Mouse (Mus musculus): ENCODE measurements around the gene Dguok. TPM values are rescaled to one million over a fixed set of nuclear protein-coding genes. Genes with fewer than 3 reads are reported as not detected.

The Dguok gene
- polyA plus RNA-seq, 1 experiment: 53.9 TPM

DNA sequence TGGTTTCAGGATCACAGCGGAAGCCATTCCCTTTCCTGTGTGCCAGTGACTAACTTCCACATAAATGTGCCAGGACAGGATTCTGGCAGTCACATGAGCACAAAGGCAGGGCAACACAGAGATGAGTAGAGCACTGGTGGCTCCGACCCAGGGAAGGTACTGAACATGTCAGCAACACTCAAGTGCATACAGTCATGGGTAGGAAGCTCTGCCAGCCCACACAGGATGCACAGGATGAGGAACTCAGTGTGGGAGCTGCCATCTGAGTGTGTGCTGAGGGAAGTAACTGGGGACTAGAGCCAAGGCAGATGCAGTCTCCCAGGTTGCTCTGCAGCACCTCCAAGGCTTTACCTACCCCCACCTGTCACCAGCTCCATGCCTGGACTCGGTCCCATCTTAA lies 4.1 kb downstream of the Dguok start:
- no peak overlapping the region for H3K27ac ChIP-seq (ENCODE audit: insufficient read depth, low read length)
- H3K4me1 ChIP-seq (ENCODE audit: control insufficient read depth, insufficient read depth, low read length): peaks cover 18% of the 10 kb centered on the region
- TF ChIP-seq CTCF (IDR thresholded peaks at IDR 0.05; ENCODE audit: extremely low read depth, insufficient read depth, low read length): no peak
- no peak for TF ChIP-seq POLR2A (IDR thresholded peaks at IDR 0.05; ENCODE audit: extremely low read depth, insufficient read depth, low read length)
- H3K4me3 ChIP-seq (ENCODE audit: insufficient read depth, low read length): no peak overlapping the region

DNA sequence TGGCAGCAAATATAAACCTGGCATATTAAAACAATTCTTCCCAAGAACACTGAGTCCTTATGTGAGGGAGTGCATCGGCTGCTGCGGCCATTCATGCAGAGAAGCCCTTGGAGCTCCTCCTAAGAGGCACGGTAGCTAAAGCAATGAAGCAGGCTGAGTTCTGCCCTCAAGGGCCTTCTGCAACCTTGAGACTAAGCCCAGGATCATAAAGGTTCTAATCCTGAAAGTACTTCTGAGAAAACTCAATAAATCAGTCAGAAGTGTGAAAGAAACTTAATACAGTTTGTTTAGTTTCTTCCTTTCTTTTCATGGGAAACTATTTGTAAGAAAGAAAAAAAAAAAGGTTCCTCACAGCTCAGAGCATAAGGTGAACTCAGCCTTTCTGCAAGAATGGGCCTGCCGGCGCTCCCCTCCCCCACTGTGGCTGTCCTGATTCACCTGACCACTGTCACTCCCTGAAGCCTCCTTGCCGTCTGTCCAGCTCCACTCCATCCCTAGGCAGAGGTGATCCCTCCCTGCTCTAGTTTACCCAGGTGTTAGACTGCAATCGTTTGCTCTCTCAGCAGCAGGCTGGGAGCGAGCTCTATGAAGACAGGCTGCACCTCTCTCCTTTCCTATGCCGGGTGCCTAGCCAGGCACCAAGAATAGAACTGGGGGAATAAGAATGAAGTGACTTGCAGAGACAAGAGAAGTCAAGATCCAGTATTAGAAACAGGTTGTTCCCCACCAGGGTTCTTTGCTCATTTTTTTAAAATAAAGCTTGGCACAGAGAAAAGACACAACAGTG lies 5.1 kb downstream of the Dguok start:
- no peak overlapping the region for H3K27ac ChIP-seq (ENCODE audit: insufficient read depth, low read length)
- no peak for TF ChIP-seq CTCF (IDR thresholded peaks at IDR 0.05; ENCODE audit: extremely low read depth, insufficient read depth, low read length)
- TF ChIP-seq POLR2A (IDR thresholded peaks at IDR 0.05; ENCODE audit: extremely low read depth, insufficient read depth, low read length): no peak
- peaks cover 18% of the 10 kb centered on the region for H3K4me1 ChIP-seq (ENCODE audit: control insufficient read depth, insufficient read depth, low read length)
- no peak overlapping the region for H3K4me3 ChIP-seq (ENCODE audit: insufficient read depth, low read length)

DNA sequence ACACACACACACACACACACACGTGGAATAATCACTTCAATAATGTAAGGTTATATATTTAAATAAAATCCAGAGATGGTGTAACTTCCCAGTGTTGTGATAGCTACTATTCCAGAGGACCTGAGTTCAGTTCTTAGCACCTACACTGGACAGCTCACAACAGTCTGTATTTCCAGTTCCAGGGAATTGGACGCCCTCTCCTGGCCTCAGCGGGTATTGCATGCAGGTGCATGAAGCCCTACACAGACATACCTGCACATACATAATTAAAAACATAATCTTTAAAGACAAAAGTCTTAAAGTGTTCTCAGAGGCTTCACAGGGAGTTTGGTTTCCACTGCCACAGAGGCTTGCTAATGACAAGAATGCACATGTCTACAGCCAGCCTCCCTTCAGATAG lies 6.3 kb downstream of the Dguok start:
- H3K4me3 ChIP-seq (ENCODE audit: insufficient read depth, low read length): no peak overlapping the region
- no peak overlapping the region for H3K27ac ChIP-seq (ENCODE audit: insufficient read depth, low read length)
- H3K4me1 ChIP-seq (ENCODE audit: control insufficient read depth, insufficient read depth, low read length): peaks cover 20% of the 10 kb centered on the region
- TF ChIP-seq POLR2A (IDR thresholded peaks at IDR 0.05; ENCODE audit: extremely low read depth, insufficient read depth, low read length) (no peak), CTCF (IDR thresholded peaks at IDR 0.05; ENCODE audit: extremely low read depth, insufficient read depth, low read length) (no peak)

DNA sequence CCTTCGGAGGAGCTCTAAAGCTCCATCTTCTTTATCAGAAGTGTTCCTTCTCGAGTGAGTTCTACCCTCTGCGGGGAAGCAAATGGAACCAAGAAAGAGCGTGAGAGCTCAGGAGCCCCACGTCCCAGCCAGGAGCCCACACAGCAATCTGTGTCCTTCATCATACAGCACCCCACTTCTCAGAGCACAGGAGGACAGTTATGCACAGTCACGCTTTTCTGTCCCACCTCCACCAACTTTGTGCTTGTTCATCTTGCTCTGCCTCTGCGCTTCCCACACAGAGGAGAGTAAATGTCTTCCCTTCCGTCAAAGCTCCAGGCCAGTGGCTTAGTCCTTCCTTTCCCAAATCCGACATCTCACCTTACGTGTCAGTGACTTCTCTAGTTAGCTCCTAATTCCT lies 7.7 kb downstream of the Dguok start:
- TF ChIP-seq POLR2A (IDR thresholded peaks at IDR 0.05; ENCODE audit: extremely low read depth, insufficient read depth, low read length): 0 out of 2 replicates have a peak, but pooled peaks have one; percentile 16
- no peak for TF ChIP-seq CTCF (IDR thresholded peaks at IDR 0.05; ENCODE audit: extremely low read depth, insufficient read depth, low read length)
- H3K4me3 ChIP-seq (ENCODE audit: insufficient read depth, low read length): no peak overlapping the region
- peak overlapping the region; percentile 62; the same call in 1 of the 2 replicates for H3K27ac ChIP-seq (ENCODE audit: insufficient read depth, low read length)
- peaks cover 19% of the 10 kb centered on the region for H3K4me1 ChIP-seq (ENCODE audit: control insufficient read depth, insufficient read depth, low read length)

DNA sequence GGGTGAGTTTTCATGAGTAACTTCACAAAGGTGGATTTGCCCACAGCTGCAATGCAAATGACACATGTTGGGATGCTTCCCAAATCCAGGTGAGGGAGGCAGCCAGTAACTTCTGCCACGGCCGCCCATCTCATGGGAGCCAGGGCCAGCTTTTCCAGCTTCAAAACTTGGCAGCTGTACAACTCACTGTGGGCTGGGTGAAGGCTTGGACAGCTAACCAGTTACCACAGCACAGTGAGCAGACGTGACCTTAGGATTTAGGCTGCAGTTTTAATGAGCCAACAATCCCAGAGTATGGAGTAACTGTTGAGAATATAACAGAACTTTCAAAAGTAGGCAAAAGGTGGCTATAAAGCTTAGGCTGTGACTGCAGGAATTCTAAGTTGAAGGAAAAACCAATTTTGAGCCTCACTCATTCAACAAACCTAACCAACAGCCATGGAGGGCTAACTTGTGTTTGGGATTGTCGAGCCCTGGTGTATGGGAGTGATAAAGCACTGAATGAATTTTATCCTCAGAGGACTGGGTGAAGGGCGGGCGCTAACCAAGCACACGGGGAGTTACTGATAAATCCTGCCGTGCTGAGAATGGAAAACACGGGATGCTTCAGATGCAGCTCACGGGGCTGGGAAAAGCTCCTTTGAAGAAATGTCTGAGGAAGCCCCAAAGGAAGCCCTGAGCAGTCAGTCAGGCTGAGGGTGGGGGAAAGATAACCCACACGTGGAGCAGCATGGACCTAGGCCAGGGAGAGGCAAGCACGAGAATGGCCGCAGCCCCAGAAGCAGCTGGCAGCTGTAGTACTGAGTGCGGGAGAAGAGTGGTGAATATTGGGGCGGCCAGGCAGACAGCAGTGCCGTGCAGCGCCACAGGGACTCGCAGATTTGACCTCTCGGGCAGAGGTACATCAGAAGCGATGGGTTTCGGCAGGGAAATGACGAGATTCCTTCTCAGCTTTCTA lies 9.7 kb downstream of the Dguok start:
- no peak overlapping the region for H3K4me3 ChIP-seq (ENCODE audit: insufficient read depth, low read length)
- H3K4me1 ChIP-seq (ENCODE audit: control insufficient read depth, insufficient read depth, low read length): peaks cover 15% of the 10 kb centered on the region
- no peak for TF ChIP-seq POLR2A (IDR thresholded peaks at IDR 0.05; ENCODE audit: extremely low read depth, insufficient read depth, low read length)
- no peak for TF ChIP-seq CTCF (IDR thresholded peaks at IDR 0.05; ENCODE audit: extremely low read depth, insufficient read depth, low read length)
- no peak overlapping the region for H3K27ac ChIP-seq (ENCODE audit: insufficient read depth, low read length)

DNA sequence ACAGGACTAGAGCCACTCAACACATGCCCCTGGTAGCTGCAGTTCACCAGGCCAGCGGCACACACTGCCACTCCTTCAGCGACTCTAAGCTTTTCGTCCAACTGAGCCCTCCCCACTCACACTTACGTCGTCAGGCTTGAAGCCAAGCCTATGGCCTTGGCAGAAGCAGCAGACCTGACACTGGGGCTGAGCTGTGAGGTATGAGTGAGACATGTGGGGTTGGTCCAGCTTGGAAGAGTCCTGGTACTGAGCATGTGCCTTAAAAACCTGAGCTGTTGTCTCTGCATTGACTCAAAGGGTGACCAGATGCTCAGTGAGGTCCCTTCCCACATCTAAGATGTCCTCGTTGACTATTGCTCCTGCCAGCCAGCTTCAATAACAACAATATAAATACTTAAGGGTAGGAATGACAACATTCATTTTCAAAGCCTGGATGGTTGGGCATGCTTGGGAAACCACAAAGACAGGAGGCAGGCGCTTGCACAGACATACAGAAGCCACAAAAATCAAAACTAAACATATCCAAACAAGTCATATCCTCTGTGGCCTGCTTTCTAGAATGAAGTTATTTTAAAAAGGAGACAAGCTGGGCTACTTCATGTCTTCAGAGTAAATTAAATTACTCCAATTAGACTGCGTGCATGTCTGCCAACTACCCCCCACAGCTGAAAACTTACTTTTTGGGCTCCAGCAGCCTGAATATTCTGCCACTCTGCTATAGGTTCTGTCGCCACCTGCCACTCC lies 10.6 kb downstream of the Dguok start:
- H3K4me3 ChIP-seq (ENCODE audit: insufficient read depth, low read length): no peak overlapping the region
- no peak overlapping the region for H3K27ac ChIP-seq (ENCODE audit: insufficient read depth, low read length)
- no peak for TF ChIP-seq POLR2A (IDR thresholded peaks at IDR 0.05; ENCODE audit: extremely low read depth, insufficient read depth, low read length)
- TF ChIP-seq CTCF (IDR thresholded peaks at IDR 0.05; ENCODE audit: extremely low read depth, insufficient read depth, low read length): no peak
- H3K4me1 ChIP-seq (ENCODE audit: control insufficient read depth, insufficient read depth, low read length): peaks cover 14% of the 10 kb centered on the region

DNA sequence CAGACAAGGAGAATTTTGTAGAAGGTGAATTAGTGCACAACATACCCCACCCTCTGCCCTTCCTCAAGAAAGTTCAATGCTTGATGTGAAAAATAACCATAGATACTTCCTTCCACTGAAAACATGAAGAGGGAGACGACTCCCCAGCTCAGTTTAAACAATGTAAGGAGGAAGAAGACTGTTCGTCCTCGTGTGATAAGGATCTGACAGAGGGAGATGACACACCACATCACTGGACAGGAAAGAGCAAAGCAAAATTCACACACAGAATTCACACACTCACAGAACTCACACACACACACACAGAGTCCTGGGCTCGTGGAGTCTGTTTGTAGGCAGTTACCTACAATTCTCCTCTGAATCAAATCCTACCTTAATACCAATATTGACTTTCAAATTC lies 16.1 kb downstream of the Dguok start:
- H3K4me3 ChIP-seq (ENCODE audit: insufficient read depth, low read length): no peak overlapping the region
- no peaks in the 10 kb centered on the region for H3K4me1 ChIP-seq (ENCODE audit: control insufficient read depth, insufficient read depth, low read length)
- H3K27ac ChIP-seq (ENCODE audit: insufficient read depth, low read length): no peak overlapping the region
- no peak for TF ChIP-seq CTCF (IDR thresholded peaks at IDR 0.05; ENCODE audit: extremely low read depth, insufficient read depth, low read length)
- no peak for TF ChIP-seq POLR2A (IDR thresholded peaks at IDR 0.05; ENCODE audit: extremely low read depth, insufficient read depth, low read length)

DNA sequence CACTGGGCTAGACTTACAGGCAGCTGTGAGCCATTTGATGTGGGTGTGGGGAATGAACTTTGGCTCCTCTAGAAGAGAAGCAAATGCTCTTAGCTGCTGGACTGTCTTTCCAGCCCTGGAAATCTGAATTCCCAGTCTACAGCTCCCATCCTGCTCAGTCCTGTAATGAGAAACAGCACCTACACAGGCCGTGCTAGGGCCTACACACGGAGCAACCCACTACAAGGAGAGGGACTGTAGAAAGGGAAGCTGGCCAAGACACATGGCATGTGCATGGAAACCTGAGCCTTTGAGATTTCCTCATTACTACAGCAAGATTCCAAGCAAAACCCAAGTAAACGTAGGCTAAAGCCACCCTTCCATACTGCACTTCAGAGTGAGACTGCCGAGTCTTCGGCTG lies 18.6 kb downstream of the Dguok start:
- Histone ChIP-seq H3K4me3 (ENCODE audit: insufficient read depth, low read length) (no peak overlapping the region), H3K27ac (ENCODE audit: insufficient read depth, low read length) (no peak overlapping the region), H3K4me1 (ENCODE audit: control insufficient read depth, insufficient read depth, low read length) (no peaks in the 10 kb centered on the region)
- no peak for TF ChIP-seq CTCF (IDR thresholded peaks at IDR 0.05; ENCODE audit: extremely low read depth, insufficient read depth, low read length)

DNA sequence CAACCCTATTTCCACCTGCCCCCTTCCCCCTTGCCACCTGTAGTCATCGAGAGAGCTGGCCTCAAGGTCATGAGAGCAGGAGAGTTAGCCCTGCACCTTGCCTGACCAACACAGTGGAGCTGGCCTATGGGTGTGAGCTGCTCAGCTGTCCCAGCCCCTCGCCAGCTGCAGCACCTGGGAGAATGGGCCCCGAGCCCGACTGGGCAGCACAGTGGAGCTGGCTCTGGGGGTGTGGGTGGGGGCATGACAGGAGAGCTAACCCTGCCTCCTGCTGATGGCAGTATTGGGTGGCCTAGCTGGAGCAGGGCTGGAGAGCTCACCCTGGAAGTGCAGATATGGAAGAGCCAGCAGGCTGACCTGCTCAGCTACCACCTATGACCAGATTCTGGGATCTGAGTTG lies 19.5 kb downstream of the Dguok start:
- Histone ChIP-seq H3K4me1 (ENCODE audit: control insufficient read depth, insufficient read depth, low read length) (no peaks in the 10 kb centered on the region), H3K27ac (ENCODE audit: insufficient read depth, low read length) (no peak overlapping the region), H3K4me3 (ENCODE audit: insufficient read depth, low read length) (no peak overlapping the region)
- TF ChIP-seq CTCF (IDR thresholded peaks at IDR 0.05; ENCODE audit: extremely low read depth, insufficient read depth, low read length) (no peak), POLR2A (IDR thresholded peaks at IDR 0.05; ENCODE audit: extremely low read depth, insufficient read depth, low read length) (no peak)

Measured in cortical plate, adult 2 months (tissue).